Mouse (Mus musculus) layer of hippocampus, adult 9-10 months (tissue): ENCODE data around the gene Tmem231.
"Not testable (repeated sequence)": the region's sequence is repeated elsewhere in the genome, so short reads cannot be mapped to it uniquely, and the experiment has no call there.

Source experiments
- DNase-seq: peaks from one replicate; pipeline ENCODE4 v3.0.0; 2022; ENCODE audit warnings: low spot score

The Tmem231 gene

DNA sequence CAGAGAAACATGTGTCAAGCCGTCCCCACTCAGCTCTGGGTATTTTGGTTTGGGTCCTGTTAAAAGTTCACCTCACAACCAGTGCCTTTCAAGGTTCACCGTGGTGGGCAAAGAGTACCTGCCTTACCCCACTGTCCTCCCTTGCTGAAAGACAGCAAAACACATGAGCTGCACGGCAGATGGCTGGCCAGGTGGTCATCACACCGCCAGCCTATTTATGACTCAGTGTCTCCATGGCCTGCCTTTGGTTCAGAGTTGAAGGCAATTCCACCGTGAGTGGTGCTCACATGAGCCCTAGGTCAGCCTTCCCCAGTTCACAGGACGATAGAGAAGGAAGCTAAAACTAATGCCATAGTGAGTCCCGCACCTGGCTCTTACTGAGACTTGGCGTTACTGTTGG is 14.3 kb upstream of the Tmem231 start:
- no peak for DNase-seq

DNA sequence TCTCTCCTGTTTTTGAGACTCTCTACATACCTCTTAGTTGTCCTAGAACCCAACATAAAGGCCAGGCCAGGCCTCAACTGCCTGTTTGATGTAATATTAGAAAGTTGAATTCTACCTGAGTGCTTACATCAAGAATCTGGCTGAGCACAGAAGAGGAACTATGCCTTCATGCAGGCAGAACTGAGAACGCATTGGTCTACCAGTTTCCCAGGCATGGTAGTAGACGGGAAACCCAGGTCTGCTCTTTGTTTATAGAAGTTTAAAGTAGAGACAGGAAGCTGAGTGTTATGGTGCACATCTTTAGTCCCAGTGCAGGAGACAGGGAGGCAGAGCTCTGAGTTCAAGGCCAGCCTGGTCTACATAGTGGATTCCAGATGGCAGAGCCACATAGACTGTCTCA is 13.5 kb upstream of the Tmem231 start:
- no peak for DNase-seq

- no peak for DNase-seq
Observed at GRCm38 (mm10) chr8:111943544-111943943, 9.9 kb upstream of the Tmem231 start.

DNA sequence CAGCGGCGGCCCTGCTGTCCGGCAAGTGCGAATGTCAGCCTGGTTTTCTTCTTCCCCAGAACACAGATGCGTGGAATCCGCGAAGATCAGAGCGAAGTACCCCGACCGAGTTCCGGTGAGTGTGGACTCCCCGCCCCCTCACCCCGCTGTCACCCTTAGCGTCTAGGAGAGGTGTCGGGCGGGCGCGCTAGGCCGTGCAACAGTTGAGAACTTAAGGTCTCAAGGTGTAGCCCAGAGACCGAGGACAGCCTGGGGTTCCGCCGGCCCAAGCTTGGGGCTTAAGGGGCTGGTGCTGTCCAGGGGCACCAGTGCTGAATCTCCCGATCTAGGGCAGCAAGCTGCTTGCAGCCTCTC is 7.4 kb upstream of the Tmem231 start:
- no peak for DNase-seq

- peak; percentile 90 for DNase-seq
Observed at GRCm38 (mm10) chr8:111940171-111941100, 6.8 kb upstream of the Tmem231 start, which contains the start of gene Gabarapl2. TSS of gene Gabarapl2 (plus strand) at chr8:111940703.

DNA sequence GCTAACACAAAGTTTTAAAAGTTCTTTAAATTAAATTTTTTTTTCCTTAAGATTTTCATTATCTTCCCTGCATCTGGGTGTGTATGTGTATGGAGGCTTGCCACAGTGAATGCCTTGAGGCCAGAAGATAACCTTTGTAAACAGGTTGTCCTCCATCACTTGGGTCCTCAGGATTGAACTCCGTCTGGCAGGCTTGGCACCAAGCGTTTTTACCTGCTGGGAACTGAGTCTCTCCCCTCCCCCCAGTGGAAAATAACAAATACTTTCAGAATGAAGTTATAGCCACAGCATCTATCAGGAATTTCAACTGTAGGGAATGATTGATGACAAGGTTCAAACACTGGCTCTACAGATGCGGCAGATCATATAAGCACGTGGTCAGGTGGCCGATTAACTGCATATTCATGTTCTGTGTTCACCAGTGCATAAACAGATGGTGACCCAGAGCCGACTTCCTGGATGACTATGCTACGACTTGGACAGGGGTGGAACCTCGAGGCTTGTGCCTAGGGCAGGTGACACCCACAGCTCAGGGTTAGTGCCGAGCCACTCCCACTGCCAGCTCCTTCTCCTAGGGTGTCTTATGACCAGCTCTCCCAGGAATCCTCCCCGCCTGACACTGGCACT is 5.9 kb upstream of the Tmem231 start:
- no peak for DNase-seq

DNA sequence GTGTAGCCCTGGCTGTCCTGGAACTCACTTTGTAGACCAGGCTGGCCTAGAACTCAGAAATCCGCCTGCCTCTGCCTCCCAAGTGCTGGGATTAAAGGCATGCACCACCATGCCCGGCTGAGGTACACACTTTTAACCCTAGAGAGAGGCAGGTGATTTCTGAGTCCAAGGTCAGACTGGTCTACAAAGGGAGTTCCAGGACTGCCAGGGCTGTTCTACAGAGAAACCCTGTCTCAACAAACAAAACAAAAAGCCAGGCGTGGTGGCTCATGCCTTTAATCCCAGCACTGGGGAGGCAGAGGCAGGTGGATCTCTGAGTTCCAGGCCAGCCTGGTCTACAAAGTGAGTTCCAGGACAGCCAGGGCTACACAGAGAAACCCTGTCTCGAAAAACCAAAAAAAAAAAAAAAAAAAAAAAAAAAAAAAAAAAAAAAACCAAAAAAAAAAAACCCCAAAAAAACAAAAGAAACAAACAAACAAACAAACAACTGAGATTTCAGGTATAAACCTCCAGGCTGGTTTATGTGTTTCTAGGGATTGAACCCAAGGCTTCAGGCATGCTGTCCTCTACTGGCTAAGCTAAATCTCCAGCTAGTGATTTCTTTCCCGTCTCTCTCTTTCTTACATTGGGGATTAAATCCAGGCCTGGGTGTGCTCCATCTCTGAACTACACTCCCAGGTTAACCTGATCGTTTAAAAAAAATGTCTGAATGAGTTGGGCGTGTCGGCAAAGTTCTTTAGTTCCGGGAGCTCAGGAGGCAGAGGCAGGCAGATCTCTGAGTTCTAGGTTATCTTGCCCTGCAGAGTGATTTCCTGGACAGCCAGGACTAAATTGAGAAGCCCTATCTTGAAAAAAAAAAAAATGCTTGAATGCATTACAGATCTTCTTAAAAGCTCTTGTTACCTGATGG is 4.7 kb upstream of the Tmem231 start:
- not testable (repeated sequence) for DNase-seq

DNA sequence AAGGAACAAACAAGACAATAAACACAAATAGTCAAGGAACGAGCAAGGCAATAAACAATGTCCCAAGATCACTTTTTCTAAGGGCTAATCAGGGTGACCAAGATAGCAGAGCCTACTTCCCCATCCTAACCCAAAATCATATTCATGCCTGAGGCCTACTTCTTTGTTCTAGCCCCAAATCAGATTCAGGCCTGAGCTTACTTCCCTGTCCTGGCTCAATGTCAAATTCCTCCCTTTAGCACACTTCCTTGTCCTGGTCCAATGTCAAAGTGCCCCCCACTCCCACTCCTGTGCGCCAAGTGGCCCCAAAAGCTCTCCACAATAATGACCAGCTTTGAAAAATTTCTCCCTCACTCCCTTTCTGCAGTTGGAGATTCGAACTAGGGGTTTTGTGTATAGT is 3.5 kb upstream of the Tmem231 start:
- DNase-seq: no peak

- DNase-seq: no peak
Observed at GRCm38 (mm10) chr8:111934201-111934600, 520 bp upstream of the Tmem231 start.

GRCm38 (mm10) chr8:111932580-111933336 is 923 bp downstream of the Tmem231 start:
- no peak for DNase-seq

GRCm38 (mm10) chr8:111931721-111932120 is 2.0 kb downstream of the Tmem231 start:
- no peak for DNase-seq

DNA sequence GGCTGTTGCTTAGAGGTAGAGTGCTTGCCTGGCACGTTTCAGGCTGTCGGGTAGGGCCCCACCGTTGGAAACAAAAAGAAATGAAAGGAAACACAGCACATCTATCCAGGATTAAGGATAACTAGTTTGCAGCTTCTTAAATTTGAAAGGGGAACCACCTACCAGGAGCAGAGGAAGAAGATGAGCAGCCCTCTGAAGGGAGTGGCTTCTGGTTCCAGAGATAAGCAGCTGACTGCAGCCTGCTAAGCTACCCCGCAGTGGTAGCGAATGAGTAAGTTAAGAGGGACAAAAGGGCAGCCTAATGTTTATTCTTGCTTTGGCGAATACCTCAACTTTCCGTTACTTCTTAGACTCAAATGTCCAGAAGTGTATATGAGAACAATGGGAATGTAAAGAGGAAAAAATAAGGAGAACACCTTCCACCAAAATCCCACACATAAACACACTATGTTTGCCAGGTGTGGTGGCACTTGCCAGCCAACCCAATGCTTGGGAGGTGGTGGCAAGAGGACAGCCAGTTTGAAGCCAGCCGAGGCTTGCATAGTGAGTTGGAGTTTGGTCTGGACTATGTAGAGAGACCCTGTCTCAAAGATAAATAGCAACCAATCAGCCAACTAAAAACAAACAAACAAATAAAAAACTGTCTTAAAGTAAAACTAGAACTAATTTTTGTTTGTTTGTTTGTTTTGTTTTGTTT is 3.9 kb downstream of the Tmem231 start:
- no peak for DNase-seq

- no peak for DNase-seq
Observed at GRCm38 (mm10) chr8:111924976-111925375, 8.7 kb downstream of the Tmem231 start.

DNA sequence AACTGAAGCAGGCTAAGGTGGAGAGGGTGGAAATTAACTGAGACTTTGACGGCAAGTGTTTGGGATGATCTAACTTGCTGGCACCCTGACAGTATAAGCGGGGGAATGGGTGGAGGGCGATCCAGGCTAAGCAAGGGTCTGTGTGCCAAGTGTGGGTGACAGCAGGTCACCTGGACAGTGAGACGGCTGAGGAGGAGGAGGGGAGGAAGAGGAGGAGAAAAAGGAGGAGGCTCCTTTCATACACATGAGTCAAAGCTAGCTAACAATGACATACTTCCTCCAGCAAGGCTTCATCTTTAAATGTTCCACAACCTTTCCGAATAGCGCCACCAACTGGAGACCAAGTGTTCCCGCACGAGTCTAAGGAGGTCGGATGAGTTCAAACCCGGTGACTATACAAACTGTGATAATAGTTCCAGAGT is 10.3 kb downstream of the Tmem231 start:
- DNase-seq: no peak

DNA sequence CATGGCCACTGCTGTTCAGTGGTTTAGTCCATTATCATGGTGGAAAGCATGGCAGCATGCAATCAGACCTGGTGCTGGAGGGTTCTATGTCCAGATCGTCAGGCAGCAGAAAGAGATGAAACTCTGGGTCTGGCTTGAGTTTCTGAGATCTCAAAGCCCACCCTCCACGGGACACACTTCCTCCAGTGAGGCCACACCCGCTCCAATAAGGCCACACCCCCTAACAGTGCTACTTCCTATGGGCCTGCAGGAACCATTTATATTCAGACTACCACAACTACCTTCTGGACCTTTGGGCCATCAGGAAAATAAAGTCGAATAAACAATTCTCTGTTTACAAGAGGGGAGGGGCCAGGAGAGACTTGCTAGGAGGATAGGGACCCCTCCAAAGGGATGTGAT is 12.7 kb downstream of the Tmem231 start:
- DNase-seq: no peak

DNA sequence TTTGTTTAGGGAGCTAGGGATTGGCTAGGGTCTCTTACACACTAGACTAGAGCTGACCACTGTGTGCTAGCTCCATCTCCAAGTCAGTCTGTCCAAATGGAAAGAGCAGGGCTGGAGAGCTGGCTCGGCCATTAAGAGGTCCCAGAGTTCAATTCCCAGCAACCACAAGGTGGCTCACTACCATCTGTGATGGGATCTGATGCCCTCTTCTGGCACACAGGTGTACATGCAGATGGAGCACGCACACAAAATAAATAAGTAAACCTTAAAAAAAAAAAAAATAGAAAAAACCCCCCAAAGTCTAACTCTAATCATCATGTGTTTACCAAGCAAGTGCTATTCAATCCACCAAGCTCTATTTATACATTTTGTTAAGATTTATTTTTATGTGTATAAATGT is 14.0 kb downstream of the Tmem231 start:
- DNase-seq: no peak

GRCm38 (mm10) chr8:111912860-111913432 is 20.7 kb downstream of the Tmem231 start:
- no peak for DNase-seq

GRCm38 (mm10) chr8:111911572-111911971 is 22.1 kb downstream of the Tmem231 start:
- DNase-seq: no peak

- no peak for DNase-seq
Observed at GRCm38 (mm10) chr8:111909621-111910450, 23.8 kb downstream of the Tmem231 start, which contains the start of gene Chst5. TSS of gene Chst5 (minus strand) at chr8:111910447.
